Mouse (Mus musculus) regulatory T cell (primary cell): ENCODE data around the gene Camk1d.

Source experiments
- in situ Hi-C: fragments of 300-600 bp; cut with MboI, MseI; formaldehyde crosslinking; loops from one replicate; pipeline ENCODE4 v1.15.1; 2025; ENCODE audit warnings: high pct_unique_total_duplicates

Gene Camk1d

DNA sequence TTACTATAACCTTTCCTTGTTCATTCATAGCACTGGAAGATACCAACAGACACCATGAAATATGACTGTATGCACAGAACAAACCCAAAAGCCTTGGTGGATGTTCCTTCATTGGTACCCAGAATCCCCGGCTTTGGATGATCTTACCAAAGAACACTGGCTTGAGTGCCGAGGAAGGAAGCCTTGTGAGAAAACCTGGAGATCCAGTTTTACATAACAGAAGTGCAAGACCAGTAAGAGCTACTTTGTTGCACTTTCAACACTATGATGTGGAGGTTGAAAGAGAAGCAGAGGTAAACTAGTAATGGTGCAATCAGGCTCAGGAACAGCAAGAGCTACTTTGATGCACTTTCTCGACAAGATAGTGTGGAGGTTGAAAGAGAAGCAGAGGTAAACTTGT is 234.4 kb downstream of the Camk1d start:
- in situ Hi-C loops, result no loop called here

DNA sequence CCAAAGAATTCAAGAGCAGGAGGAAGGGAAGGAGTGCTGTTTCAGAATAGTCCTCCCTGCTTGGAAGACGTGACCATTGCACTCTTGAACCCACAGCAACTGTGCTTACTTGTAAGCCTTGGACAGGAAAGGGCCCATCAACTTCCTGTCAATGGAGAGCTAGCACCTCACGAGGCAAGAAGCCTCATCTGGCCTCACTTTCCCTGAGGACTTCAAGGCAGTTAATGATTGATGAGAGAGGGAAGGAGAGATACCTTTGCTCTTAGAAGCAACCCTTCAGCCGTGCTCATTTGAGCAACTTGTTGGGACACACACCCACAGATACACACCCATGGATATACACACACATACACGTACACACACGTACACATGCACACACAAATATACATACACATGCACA is 235.6 kb downstream of the Camk1d start:
- in situ Hi-C loops, result no loop called here

DNA sequence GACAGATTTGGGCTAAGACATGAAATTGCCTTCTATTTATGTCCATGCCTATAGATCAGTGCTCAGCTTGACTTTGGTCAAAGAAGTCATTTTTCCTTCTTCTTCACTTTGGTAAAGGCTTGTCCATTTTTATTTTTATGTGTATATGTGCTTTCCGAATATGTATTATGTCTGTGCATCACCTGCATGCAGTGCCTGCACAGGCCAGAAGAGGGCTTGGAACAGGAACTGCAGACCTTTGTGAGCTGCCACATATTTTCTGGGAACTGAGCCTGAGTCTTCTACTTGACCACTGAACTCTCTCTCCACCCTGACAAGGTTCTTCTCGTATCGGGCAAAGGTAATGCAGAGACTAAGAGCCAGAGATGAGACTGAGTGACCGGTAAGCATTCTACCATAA is 236.1 kb downstream of the Camk1d start:
- in situ Hi-C loops, result no loop called here

DNA sequence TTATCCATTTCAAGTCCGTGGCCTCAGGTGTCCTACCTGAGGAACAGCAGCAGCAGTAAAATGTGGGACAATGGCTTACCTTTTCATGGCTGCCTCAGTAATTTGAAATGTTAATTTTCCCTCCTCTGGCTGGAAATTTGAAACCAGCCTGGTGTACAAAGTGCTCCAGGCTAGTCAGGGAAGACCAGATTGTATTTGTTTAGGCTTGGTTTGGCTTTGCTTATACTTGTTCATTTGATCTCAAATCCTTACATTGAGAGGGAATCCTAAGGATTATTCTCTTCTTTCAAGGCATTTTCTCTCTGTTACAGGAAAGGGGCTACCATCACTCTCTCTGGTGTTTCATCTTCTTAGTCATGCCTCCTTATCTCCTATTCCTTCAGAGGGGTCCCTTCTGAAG is 236.8 kb downstream of the Camk1d start:
- in situ Hi-C loops, result no loop called here

DNA sequence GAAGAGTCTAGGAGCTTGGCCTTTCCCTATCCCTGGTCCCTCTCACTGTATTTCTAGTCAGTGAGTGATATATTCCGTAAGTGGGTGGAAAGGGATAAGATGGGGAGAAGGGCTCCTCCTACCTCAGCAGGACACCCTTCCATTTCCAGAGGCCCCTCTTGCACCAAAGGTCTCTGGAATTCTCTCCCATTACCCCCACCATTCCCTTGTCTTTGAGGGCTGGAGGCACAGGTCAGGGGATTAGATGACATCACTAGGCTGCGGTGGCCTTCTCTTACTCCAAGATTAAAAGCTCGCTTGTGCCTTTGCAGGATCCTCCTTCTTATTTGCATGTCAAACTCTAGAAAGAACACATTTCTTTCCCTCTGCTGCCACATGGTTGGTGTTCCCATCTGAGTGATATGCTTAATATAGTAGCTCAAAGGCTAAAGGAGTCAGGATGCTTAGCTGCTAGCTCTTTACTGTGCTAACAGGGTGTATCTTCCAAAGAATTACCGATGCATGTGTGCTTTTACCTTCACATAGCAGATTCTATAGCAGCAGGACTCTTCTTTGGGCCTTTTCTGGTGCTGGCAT is 244.9 kb downstream of the Camk1d start:
- in situ Hi-C loops, result no loop called here

DNA sequence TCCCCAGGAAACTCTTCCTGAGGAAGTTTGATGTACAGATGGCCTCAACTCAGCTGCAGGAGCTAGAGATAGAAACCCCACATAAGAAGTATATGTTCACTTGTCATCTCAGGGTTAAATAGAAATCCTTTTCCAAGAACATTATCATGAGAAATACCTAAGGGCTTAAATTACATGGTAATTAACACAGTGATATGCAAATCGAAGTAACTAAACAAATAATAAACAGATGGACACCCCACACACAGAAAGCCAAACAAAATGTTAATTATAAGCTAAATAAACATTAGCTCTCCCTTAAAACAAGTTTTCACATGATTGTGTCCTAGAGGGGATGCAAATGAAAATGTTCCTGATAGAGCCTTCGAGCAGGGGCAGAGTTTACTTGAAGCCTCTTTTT is 246.8 kb downstream of the Camk1d start:
- in situ Hi-C loops, result no loop called here

DNA sequence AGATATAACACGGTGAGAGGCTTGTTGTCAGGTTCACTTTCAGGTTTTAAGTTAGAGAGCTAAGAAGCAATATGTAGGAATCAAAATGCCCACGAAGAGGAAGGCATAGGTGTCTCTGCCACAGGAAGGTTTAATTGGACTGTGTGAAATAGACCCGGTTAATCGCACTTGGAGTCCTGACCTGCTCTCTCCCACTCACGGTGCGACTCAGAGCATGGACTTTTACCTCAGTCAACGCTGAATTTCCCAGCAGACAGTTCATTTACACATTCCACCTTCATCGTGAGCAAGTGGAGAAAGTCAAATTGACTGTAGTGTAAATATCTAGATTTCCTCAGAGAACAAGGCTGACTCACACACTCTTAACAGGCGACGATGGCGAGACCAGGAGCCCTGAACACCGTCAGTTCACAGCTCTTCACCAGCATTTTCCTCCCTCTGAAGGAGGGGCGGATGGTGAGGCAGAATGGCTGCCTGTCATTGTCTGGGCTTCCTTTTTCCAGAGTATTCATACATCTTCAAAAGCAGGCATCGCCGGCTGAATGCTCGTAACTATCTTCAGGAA is 255.6 kb downstream of the Camk1d start:
- in situ Hi-C loops, result no loop called here

DNA sequence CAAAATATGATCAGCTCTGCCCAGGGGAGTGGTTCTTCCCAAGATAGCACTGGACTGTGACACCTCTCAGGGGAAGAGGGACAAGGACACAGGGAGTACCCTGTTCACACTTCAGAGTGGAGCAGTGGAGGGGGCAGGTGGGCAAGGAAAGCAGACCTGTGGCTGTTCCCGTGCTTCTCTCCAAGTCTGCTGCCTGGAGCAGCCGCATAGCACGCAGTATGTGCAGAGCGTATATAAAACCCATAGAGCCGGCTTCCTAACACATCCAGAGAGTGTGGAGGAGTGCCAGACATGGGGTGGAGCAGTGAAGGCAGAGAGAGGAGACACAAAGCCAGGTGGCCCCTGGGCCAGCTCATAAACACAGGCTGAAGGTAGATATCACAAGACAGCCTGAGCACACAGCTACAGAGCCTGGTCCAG is 256.2 kb downstream of the Camk1d start:
- in situ Hi-C loops, result no loop called here

DNA sequence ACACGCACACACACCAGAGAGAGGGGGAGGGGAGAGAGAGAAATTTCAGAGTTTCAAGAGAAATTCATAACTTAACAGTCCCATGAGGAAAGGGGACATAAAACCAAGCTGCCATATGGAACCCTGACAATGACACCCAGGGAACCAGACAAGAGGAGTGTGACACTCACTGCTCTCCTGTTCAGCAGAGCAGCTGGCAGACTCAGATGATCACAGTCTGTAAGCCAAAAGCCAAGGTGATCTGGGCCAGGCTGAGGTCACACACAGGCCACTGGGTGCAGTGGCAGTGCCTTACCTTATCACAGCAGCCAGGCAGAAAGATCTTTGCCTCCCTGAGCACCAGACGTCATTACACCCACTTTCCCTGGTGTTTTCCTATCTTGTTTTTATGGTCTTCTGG is 258.2 kb downstream of the Camk1d start:
- in situ Hi-C loops, result no loop called here

DNA sequence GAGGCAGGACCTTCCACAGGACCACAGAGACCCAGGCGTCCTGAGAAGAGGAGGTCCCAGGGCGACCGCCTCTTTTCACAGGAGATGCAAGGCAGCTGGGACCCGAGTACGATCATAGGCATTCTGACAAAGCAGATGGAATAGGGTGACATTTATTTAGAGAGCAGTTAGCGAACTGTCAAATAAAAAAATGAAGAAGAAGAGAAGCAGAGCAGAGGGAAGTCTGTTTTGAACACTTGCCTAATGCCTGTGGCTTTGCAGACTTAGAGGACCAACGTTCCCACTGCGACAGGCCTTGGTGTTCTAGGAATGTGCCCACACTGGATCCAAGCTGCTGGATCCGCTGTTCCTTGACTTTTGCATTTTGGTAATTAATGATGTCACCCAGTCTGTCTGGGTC is 259.5 kb downstream of the Camk1d start:
- in situ Hi-C loops, result no loop called here

DNA sequence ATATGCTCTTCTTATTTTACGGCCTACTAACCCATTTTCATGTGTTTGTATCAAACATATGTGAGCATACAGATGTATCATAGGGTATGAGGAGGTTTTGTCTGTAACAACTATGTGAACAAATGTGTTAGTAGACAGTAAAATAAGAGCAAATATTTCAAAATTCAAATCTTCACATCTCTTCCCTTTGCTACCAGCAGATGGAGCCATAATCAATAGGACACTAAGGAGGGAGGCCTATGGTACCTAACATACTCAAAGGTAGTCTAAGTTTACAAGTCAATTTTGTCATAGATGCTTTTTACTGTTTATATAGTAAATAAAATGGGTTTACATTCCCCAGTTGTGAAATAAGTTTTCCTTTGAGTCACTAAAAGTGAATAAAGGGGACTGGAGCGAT is 262.7 kb downstream of the Camk1d start:
- in situ Hi-C loops, result no loop called here

DNA sequence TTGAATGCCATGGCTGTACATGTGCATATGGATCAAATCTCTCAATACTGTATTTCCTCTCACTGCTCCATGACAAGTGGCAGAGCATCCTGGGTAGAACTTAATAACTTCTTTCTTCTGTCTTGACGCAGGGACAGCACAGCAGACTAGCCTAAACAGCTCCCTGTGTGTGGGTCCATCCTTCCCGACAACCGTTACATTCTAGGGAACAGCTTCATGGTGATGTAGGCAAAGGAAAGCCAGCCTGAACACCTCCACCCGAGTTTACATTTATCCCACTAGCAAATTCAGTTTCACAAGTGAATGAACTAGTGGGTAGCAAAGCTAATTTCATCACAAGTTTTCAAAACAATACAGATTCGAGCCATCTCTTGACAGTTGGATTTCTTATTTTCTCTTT is 269.0 kb downstream of the Camk1d start:
- in situ Hi-C loops, result no loop called here

DNA sequence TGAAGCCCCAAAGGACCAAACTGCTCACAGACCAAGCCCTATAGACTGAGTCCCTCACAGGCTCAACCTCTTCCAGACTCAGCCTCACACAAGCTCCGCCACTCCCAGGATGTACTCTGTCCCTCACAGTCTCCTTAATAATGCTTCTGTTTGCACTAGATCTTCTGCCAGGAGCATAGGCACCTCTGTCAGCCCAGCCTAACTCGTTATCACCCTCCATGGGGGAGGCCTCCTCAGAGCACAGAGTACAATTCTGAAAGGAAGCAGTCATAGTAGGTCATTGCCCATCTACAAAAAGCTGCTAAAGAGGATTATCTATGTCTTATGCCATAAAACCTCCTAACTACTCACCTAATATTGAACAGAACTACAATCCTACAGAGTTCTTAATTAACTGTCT is 276.6 kb downstream of the Camk1d start:
- in situ Hi-C loops, result no loop called here

DNA sequence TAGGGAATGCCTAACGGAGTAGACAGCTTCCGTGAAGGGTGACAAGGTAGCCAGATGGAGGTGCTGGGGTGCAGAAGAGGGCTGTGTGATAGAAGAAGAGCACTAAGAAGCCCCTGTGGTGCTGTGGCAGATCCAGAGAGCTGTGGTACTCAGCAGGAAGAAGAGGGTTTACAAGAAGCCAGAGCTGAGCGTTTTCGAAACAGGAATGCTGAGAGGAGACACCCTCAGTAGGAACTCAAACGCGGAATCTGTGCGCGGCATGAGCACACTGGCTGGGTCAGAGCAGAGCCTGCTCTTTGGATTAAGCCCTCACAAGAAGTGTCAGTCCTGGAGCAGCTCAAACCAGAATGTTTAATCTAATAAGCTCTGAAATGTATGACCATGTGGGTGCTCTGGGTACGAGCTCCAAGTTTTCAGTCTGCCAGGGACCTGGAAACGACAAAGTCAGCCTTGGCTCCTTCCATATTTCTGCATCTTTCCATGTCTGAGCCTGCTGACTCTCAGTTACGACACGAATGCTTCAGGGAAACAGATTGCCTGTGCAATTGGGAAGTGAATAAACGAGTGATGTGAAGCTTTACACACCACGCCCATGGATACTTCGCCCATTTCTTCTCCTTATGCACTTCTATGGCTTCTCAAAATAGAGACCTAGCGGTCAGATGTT is 278.6 kb downstream of the Camk1d start:
- in situ Hi-C loops, result no loop called here

DNA sequence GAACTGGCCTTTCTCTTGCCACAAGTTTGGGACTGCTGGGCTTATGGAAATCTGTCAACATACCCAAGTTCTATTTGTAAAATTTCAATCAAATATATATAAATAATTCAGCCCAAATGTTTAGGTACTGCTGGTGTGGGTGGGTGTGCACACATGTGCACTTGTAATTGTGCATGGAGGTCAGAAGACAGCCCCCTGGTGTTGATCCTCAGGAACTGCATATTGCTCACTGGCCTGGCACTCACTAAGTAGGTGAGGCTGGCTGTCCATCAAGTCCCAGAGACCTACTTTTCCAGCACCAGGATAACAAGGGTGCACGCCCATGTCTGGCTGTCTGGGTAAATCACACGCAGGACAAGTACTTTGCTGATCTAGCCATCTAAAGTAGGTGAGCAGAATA is 283.0 kb downstream of the Camk1d start:
- in situ Hi-C loops, result no loop called here

DNA sequence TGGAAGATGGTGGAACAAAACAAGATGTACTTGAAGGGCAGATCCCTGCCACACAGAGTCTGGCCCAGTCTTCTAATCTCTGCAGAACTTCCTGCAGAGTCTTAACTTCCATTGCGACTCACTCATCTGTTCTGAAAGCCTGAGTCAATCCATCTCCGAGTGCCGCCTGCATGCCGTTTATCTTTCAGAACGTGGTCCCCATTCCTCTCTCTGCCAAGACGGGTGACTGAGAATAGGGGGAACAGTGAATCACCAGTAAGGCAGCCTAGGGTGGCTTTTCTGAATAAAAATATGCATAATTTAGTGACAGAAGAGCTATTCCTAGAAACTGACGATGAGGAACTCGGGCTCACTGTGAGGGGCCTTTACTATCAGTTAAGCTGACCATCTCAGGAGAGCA is 284.4 kb downstream of the Camk1d start:
- in situ Hi-C loops, result no loop called here

DNA sequence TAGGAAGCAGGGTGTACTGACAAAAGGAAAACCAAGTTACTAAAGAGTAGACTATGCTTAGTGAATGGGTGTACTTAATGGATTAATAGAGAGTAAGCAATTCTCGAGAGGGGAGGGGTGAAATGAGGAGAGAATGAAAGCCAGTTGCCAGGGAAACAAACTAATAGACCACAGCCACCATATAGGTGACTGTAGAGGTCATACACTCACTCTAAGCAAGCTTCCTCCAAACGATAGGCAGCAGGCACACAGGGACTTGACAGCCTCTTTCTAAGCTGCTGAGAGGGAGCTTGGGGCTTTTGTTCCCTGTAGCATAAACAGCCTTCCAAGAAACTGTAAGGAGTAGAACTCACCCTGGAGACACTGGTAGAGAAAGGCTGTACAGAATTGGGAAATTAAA is 288.2 kb downstream of the Camk1d start:
- in situ Hi-C loops, result no loop called here

DNA sequence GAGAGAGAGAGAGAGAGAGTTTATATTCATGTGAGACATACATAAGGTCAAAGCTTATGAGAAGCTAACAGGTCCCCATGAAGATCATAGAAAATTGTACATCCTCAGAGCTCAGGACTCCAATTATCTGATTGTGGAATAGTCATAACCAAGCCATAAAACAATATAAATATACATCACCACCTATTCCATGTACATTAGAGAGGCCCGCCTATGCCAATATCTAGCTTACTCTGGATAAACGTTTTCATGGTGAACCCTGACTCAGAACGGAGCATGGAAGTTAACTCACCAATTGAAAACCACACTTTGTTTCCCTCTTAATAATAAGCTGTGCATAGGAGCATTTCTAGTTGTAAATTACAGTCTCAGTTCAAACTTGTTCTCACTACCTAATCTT is 288.7 kb downstream of the Camk1d start:
- in situ Hi-C loops, result no loop called here

DNA sequence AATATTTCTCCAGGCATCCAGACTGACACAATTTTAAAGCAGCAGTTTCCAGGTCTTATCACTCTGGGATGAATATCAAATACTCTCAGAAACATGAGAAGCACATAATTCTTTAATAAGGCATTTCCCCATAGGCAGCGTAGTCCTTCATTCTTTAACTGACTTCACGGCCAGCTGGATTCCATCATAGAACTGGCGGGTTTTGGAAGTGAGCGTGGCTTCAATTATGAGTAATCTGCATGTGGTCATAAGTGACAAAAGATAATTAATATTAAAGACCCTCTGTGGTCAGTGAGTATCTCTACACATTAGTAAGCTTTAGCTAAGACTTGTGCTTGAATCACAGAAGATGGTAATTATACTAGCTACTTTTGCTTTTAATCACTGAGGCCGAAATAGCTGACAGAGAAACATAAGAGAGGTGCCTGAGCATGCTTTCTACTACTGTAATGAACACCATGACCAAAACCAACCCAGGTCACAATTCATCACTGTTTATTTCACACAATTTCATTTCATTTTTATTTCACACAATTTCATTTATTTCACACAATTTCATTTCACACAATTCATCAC is 293.6 kb downstream of the Camk1d start:
- in situ Hi-C loops, result no loop called here

DNA sequence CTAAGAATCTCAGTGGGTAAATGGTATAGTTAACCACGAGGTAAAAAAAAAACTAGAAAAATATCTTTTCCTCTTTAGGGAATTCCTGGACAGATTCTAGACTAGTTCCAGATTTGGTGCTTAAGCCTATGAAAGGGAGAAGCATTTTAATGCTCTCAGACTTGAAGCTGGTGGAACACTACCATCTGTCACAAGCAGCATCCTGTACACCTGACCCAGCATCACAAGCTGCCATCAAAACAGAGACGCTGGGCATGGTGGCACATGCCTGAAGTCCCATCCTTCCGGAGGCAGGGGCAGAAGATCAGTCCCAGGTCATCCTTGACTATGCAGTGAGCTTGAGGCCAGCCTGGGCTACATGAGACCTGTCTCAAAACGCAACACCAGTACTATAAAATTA is 295.5 kb downstream of the Camk1d start:
- in situ Hi-C loops, result no loop called here

DNA sequence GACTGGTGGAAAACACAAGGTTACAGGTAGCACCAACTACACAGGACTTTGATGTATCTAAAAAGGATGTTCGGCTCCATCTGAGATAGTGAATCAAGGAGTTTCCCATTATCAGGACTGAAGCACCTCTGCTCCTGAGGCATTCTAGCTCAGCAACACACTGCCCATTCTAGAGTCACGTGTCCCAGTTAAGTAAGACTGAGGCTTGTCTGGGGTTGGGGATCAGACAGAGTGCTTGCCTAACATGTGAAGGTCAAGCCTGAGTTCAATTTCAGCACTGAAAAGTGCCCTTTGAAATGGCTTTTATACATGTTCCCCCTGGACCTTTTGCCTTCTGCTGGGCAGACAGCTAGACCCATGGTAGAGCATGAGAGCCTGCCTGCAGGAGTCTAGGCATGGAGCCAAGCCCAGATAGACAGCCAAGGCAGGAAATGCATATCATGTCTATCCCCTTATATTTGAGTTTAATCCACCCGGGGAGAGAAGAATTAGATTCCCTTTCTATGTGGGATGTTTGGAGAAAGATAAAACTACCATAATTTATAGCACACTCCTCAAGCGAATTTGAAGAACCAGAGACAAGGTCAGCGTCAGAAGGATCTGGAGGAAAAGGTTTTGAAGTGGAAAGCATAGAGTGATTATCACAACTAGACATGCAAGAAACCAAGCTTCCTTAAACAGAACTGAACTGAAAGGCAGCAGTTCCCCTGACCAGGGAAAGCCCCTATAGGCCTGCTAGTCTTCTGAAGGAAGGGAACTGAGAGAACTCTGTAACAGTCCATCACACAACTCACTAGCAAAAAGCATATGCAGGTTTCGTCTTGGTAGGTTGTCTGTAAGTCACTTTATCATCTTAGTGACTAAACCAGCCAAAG is 296.9 kb downstream of the Camk1d start:
- in situ Hi-C loops, result no loop called here

DNA sequence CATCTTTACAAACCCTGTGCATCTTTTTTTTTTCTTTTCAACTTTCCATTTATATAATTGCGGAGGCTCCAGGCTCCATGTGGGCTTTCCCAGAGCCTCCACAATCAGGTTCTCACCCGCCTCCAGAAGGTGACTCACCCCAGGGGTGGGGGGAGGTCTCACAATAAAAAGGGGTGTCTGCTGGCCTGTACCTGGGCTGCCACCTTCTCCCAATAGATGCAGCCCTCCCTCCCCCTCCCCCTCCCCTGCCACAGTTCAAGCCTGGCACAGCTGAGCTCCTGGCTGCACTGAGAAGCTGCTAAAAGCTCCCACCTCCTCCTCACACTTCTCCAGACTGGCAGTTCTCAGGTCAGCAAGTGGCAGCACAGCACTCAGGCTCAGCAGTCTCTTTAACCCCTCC is 302.5 kb downstream of the Camk1d start:
- in situ Hi-C loops, result no loop called here
